Mouse (Mus musculus): ENCODE measurements around the gene Ccr9. TPM values are rescaled to one million over a fixed set of nuclear protein-coding genes. Genes with fewer than 3 reads are reported as not detected.
A peak's percentile ranks its signal among the peaks of the same experiment; 100 is the strongest.

Gene Ccr9
- total RNA-seq, 2 experiments from 2014 or later, result not detected

DNA sequence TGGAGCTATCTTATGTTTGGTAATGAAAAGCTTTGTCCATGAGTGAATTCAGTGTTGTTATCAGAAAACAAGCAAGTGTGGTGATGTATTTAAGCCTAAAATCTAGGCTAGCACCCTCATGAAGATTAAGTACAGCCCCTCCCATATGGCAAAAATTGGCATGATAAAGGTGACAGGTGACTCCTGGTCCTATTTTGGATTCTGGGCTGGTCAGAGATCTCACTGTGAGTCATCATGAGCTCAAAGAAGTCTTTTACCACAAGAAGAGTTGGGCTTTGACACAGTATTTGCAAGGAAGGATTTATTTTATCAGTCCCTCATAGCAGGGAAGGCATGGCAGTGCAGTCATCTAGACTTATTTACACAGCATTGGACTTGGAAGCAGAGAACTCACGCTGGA is 137.8 kb downstream of the Ccr9 start:
- no peak for TF ChIP-seq CTCF (IDR thresholded peaks at IDR 0.05)
- intact Hi-C loops (cut with DNase I), result no loop called here
- Histone ChIP-seq H3K4me3 (no peak overlapping the region), H3K27ac (peak overlapping the region; percentile 28; the same call in 1 of the 2 replicates)
- DNase-seq, result no peak

DNA sequence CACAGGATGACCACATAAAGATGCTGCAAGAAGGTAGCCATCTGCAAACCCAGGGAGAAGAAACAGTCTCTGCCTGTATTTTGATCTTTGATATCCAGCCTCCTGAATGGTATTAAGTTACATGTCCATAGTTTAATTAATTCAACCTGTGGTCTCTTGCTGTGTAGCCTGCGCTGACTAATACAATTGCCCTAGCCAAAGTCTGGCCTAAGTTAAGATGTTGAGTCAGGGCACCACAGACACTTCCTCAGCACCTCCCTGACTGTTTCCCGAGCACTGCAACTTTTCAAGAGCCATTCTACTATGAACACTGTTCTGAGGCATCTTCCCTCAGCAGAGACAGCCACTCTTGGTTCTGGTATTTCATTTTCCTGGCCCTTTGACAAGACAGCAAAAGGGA is 140.4 kb downstream of the Ccr9 start:
- DNase-seq, result no peak
- no peak for TF ChIP-seq CTCF (IDR thresholded peaks at IDR 0.05)
- H3K4me3 ChIP-seq, result no peak overlapping the region
- no peak overlapping the region for H3K27ac ChIP-seq
- intact Hi-C loops (cut with DNase I), result no loop called here

DNA sequence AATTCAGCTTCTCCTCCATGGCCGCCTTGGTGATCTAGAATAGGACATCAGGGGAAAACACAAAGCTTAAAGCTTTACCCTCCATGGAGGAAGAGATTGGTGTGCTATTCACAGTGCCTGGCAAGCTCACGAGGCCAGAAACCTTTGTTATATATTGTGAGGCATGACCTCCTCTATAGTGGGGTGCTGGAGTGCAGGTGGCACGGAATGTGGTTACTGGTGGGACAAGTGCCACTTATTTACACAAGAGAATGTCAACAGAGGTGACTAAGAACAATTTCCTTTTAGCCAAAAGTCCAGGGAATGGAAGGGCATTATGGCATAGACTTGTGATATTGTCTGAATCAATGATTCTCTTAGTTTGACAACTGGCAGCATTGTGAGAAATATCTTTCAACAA is 148.4 kb downstream of the Ccr9 start:
- intact Hi-C loops (cut with DNase I), result no loop called here
- no peak overlapping the region; the same call in 1 of the 2 replicates for H3K27ac ChIP-seq
- no peak for TF ChIP-seq CTCF (IDR thresholded peaks at IDR 0.05)
- H3K4me3 ChIP-seq, result no peak overlapping the region
- no peak for DNase-seq

DNA sequence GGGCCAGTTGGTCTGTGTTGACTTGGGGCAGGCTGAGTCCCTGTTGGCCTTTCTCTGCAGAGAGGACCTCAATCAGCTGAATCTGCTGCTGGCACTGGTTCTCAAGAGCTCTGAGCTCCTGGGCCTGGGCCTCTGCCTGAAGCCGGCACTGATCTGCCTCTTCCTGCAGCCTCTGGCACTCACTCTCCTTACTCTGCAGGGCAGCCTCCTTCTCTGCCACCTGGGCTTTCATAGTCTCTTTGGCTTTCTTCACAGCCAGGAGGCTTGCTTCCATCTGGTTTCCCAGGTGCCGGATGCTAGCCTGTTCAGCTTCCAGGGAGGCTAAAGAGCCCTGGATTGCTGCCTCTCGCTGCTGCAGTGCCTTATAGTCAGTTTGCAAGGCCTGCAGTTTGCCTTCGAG is 150.7 kb downstream of the Ccr9 start:
- peak; percentile 37 for DNase-seq
- Histone ChIP-seq H3K4me3 (no peak overlapping the region), H3K27ac (no peak overlapping the region)
- TF ChIP-seq CTCF (IDR thresholded peaks at IDR 0.05), result no peak
- intact Hi-C loops (cut with DNase I), result no loop called here

Other genes with a start within 250 kb of the Ccr9 start
- gene Limd1, start 199.7 kb upstream of the Ccr9 start, total RNA-seq (2021), result 10 to 100 TPM; 31.5 to 41.1 TPM
- 10 to 100 TPM; 19.8 to 22.9 TPM for gene Sacm1l, start 148.7 kb upstream of the Ccr9 start, total RNA-seq (2021)
- not detected for gene Slc6a20b, start 45.9 kb upstream of the Ccr9 start, total RNA-seq (2021)
- not detected for gene Slc6a20a, start 446 bp downstream of the Ccr9 start, total RNA-seq (2021)
- 10 to 100 TPM; 18.4 to 20.5 TPM for gene Lztfl1, start 39.3 kb downstream of the Ccr9 start, total RNA-seq (2021)
- under 1 TPM in 1 of 2 experiments, not detected in 1; 0.15 TPM for gene Cxcr6, start 128.0 kb downstream of the Ccr9 start, total RNA-seq (2021)
- gene Fyco1, start 173.5 kb downstream of the Ccr9 start, total RNA-seq (2021), result 100 to 1,000 TPM; 160 to 205 TPM
- gene Xcr1, start 183.6 kb downstream of the Ccr9 start, total RNA-seq (2021), result not detected